Mouse (Mus musculus): ENCODE results near the gene Stra6.

Gene Stra6

GRCm38 (mm10) chr9:58099836-58100565 is 36.4 kb downstream of the Stra6 start:
- DNase-seq, result no peak

DNA sequence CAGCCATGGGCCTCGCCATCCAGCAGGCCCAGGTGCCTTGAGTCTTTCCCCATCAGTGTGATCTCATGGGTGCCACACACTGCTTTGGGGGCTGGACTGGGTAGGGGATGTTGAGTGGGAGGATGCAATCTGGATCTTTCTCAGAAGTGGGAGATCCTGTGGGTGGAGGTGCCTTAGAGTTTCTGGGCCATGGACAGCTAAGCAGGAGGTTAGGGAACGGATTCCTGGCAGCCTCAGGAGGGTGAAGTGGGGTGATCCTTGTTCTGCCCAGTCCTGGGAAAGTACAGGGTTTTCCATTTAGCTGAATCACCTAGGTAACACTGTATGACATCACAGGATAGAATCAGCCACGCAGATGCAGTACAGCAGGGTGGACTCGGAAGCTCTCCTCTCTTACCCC is 38.4 kb downstream of the Stra6 start:
- no peak for DNase-seq

GRCm38 (mm10) chr9:58103647-58104046 is 40.1 kb downstream of the Stra6 start:
- no peak for DNase-seq

GRCm38 (mm10) chr9:58105595-58106169 is 42.1 kb downstream of the Stra6 start:
- DNase-seq, result no peak

- DNase-seq, result no peak
Observed at GRCm38 (mm10) chr9:58107494-58107893, 43.9 kb downstream of the Stra6 start.

GRCm38 (mm10) chr9:58110787-58111186 is 47.2 kb downstream of the Stra6 start:
- DNase-seq, result no peak

DNA sequence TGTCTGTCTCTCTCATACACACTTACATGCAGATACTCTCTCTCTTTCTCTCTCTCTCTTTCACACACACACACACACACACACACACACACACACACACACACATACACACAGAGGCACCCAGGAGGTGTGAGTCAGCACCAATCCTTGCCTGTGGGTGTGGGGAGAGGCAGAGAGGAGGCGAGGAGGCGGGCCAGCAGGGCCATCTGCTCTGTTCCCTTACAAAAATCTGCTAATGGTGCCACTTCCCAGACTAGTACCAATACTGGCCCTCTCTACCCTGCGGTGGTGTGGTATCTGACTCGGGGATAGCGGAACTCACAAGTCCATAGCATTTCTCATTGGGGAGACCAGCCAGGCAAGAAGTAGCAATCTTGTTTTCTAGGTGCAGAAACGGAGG is 47.8 kb downstream of the Stra6 start:
- peak in 1 of 2 experiments; percentile 25 for DNase-seq

DNA sequence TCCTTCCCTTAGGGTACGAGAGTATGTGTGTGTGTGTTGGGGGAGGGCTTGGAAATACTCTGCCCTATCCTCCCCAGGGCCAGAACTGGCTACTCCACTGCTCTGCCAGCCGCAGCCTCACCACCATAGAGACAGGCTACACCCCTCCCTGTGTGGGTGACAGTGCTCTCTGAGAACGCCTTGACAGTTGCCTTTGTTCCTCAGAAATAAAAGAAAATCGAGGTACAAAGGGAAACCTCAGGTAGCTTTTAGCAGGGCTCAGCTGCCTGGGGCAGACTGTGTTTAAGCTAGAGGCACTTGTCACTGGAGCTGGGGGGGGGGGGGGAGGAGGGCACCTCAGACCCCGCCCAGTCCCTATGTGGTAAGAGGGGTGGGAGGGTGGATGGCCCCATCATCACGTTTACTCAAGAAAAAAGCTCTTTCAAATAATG is 48.7 kb downstream of the Stra6 start:
- peak; percentile 48 to 75 for DNase-seq

- no peak for DNase-seq
Observed at GRCm38 (mm10) chr9:58112866-58113278, 49.3 kb downstream of the Stra6 start.

DNA sequence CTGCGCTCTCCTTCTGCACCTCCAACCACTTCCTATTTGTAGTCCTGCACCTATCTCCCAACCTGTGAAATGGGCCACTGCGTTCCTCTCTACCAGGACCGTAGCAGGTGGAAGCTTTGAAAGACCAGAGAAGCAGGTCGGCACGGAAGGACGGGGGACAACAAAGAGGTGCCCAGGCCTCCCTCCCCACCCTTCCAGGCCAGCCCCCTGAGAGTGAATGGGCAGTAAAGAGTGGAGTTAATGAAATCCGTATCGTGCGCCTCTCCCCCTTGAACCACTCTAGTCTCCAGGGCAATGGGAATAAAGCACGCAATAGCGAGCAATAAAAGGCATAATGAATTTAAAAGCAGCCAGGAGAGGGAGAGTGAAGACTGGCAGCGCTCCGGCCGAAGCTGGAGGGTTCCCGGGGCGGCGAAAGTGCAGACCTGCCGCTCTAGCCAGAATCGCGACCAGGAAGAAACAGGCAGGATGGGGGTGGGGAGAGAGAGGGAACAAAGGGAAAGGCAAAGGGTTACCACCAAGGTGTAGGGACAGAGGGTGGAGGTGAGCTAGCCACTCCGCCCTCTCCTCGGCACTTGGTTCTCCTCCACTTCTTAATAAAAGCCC is 49.8 kb downstream of the Stra6 start:
- DNase-seq, result no peak

GRCm38 (mm10) chr9:58114019-58114418 is 50.4 kb downstream of the Stra6 start:
- DNase-seq, result no peak

DNA sequence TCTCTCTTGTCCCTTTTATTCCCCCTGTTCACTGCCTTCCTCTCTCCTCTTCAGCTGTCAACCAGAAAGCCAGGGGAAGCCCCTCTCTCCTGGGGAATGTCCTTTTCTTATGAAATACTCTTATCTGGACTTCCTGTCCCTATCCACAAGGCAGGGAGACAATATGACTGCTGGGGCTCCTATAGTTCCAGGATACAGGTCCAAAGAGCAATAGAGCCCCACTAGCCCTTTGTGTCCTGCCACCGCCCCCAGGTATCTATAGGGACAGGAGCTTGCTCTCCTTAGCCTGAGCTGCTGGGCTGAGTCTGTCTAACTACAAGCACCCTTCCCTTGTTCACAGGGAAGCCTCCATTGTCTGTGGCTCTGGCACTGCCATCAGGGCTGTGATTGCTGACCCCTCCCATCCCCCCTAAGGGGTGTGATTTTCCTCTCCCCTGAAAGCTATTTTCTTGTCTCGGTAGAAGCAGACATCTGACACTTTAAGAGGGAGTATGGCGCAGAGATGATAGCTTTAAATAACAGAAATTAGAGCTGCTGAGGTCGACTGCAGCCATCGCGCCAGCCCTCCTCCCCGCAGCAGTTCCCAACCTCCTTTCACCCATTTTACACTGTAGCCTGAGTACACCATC is 51.8 kb downstream of the Stra6 start:
- DNase-seq, result no peak

DNA sequence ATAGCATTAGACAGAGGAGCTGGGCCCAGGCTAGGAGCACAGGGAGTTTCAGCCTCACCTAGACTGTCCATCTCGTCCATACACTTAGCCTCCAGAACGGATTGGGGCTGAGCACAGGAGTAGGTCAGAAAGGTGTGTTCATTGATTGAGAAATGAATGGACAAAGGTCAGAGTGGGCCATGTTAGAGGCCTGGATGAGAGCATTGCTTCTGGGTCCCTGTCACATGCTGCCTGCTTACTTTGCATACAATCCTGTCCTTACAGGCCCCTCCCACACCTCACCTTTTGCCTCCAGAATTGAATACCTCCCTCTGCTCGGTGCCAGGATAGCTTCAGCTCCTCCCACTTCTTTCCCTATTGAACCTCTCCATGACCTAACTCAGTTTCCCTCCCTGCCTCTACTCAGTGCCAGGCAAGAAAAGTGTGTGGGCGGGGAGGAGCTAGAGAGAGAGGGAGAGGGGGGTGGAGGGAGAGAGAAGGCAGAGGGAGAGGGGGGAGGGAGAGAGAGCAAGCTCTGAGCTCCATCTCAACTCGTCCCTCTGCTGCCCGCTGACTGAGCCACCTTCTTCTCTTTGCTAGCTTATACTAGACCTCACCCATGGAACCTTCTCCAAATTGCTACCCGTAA is 52.5 kb downstream of the Stra6 start:
- DNase-seq, result no peak

GRCm38 (mm10) chr9:58118671-58119070 is 55.1 kb downstream of the Stra6 start, which contains the start of gene Ccdc33:
Gene Ccdc33, minus strand, starts transcription at chr9:58118823.
- DNase-seq, result no peak

DNA sequence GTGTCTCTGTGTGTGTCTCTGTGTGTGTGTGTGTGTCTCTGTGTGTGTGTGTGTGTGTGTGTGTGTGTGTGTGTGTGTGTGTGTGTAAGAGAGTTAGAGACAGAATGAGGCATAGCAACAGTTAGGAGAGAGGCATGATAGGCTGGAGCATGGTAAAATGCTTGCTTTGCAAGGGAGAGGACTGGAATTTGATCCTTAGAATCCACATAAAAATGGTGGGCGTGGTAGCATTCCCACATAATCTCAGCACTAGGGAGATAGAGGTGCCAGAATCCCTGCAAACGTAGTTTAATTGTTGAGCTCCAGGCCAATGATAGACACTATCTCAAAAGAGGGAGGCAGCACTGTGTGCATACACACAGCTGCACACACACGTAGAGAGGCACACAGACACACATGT is 61.5 kb downstream of the Stra6 start:
- DNase-seq, result no peak

DNA sequence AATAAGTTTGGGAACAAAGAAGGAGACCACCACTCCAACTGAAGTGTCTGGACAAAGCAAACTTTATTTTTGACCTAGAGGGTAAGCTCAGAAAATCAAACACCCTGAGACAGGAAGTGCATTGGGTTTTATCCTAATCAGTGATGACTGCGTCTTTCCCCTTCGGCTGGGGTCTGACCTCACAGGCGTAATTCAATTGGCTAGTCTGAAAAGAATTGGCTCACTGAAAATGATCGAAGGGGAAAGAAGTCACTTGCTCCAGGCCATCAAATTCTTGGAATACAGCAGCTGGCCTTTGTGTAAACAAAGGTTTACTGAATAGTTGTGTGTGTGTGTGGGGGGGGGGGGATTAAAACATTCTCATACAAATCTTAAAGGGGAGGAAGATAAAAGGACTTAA is 62.2 kb downstream of the Stra6 start:
- no peak for DNase-seq

- DNase-seq, result no peak
Observed at GRCm38 (mm10) chr9:58128926-58129413, 65.4 kb downstream of the Stra6 start.

GRCm38 (mm10) chr9:58129508-58129907 is 65.9 kb downstream of the Stra6 start:
- DNase-seq, result no peak

DNA sequence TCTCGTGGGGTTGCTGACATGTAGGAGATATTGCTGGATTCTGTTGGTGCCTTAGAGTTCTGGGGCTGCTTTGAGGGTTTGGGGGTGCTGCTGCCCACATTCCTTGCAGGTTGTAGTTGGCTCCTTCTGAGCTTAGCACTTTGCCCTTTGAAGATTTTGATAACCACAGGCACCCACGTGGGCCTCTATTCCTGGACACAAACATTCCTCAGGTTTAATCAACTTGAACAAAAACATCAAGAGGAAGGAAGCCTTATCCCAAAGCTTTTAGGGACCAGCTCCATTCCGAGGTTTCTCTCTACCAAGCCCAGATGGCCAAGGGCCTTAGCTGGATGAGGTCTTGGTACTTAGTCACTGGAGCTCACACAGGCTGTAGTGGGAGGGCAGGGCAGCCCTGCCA is 67.3 kb downstream of the Stra6 start:
- no peak for DNase-seq

DNA sequence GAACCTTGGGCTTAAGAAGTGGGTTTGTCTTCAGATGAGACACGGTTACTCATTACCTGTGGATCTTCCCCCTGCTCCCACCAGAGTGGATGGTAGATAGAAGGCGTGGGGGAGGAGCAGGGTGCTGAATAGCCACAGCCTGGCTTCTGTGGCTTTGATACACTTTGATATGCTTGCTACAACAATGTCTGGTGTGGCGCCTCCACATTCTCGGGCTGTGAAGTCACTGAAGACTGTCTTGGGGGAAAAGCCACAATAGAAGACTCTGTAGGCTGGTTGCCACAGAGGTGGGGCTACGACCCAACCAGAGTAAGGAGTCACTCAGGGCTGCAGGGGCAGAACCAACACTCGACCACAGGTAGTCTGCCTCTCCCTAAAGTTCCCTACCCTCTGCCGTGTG is 68.1 kb downstream of the Stra6 start:
- no peak for DNase-seq

DNA sequence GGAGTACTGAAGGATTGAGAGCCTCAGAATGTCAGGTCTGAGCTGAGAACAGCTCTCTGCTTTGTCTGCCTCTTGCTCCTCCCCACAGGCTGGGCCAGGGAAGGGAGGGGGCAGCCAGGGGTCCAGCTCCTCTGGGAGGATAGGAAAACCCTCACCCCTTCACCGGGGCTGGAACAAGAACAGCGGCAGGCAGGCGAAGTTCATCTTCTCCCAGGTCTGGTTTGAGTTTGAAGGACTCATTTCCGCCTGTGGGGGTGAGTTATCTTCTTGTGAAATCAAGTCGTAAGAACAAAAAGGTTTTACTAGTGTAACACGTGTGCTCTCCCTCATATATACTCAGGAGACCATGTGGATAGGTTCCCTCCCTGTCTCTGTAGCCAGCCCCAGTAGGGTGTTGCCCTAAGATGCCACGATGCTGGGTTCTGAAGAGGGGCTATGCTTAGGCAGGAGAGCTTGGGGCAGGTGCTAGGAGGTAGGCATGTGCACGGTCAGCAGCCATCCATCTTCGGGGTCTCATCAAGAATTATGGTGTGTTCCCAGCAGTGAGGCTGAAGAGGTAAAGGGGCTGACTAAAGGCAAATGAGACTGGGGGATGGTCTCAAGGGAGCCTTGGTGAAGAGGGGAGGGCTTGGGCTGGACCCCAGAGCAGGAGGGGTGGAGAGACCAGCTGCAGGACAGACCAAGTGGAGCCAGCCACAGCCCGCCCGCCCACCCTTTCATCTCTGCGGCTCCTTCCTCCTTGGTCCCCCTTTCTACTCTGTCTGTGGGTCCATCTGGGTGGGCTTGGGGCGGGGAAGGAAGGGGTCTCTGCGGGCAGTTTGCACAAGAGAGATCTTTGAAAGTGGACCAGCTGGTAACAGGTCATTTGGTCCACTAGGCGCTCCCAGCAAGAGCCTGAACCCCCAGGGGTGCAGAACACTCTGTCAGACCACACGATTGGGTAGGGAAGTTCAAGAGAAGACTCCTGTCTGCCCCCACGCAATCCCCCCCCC is 70.6 kb downstream of the Stra6 start:
- DNase-seq, result no peak

DNA sequence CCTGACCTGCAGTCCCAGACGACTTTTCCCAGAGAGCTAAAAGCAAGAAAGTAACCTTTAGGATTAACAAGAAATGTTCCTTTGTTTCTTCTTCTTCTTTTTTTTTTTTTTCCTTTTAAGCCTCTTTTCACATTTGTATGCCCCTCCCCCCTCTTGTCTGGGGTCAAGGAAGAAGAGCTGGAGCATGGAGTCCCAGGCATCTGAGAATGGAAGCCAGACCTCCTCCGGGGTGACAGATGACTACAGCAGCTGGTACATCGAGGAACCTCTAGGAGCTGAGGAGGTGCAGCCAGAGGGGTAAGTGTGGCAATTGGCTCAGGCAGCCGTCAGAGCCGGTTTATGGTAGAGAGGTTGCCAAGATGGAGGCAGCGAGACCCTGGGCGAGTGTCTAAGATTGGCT is 71.3 kb downstream of the Stra6 start:
- DNase-seq, result no peak

Measured in thymus, adult 18-20 months (tissue).